Mouse (Mus musculus): ENCODE measurements around the gene Syn3.

The Syn3 gene

DNA sequence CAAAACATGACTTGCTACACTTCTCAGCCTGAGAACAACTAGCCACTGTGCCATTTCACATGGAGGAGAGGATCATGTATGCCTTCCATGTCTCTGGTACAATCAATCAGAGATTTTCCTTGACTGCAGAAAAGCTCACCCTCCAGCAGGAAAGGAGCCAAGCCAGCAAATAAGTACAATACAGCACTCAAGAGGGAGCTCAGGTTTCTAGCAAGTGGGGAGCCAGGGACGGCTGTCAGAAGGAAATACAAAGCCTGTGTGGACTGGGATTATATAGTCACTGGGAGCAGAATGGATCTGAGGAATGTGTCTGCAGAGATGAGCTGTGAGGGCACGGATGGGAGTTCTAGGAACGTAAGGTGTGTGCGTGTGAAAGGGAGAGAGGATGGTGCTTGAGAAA, 304.0 kb downstream of the Syn3 start:
- DNase-seq, result no peak

DNA sequence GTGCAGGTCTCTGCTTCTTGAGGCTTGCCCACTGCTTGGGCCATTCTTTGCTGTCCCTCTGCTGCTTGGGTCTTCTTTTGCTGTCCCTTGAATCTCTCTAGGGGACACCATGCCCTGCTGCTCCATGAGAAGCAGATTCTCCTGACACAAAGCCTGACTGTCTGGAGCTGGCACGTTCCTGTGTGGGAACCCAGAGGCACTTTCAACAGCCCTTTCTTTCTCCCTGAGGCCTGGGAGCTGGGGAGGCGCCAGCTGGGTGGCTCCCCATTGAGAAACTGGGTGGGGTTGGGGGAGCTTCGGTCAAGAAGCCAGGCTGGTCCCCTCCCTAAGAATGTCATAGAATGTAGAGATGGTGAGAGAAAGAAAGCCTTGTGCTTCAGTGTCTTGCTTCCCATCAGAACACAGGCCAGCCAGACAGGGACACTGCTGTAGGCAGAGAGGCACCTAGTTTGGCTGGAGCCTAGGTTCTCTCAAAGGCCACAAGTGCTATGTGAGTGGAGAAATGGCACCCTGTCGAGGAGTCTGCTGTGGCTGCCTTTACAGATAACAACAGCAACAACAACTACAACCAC, 304.7 kb downstream of the Syn3 start:
- DNase-seq, result no peak

DNA sequence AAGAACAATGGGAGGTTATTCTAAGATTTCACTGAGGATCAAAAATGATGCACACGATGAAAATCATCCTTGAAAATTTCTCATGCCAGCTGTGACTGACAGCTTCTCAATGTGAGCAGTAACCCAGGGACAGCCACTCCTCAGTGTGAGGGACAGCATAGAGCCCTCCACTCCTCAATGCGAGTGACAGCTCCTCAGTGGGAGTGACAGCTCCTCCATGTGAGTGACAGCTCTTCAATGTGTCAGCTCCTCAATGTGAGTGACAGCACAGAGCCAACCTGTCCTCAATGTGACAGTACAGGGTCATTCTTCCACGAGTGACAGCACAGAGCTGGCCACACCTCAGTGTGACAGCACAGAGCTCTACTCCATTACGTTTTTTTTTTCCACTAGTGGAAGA, 310.1 kb downstream of the Syn3 start:
- no peak for DNase-seq

DNA sequence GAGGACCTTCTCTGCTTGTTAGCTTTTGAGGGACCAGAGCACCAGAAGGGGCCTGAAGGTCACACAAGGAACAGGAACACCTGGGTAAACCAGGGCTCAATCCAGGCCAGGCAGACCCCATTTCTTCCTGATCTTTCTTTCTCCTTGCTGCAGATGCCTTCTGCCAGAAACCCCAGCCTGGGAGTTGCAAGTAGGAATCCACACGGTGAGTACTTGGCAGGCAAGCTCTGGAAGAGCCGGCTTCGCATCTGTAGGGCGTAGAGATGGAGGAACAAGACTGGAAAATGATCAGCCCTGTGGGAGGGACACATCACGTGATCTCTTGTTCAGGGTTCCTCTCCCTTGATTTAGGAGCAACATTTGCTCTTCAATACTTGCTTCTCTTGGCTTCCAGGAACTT, 310.8 kb downstream of the Syn3 start:
- DNase-seq, result no peak

DNA sequence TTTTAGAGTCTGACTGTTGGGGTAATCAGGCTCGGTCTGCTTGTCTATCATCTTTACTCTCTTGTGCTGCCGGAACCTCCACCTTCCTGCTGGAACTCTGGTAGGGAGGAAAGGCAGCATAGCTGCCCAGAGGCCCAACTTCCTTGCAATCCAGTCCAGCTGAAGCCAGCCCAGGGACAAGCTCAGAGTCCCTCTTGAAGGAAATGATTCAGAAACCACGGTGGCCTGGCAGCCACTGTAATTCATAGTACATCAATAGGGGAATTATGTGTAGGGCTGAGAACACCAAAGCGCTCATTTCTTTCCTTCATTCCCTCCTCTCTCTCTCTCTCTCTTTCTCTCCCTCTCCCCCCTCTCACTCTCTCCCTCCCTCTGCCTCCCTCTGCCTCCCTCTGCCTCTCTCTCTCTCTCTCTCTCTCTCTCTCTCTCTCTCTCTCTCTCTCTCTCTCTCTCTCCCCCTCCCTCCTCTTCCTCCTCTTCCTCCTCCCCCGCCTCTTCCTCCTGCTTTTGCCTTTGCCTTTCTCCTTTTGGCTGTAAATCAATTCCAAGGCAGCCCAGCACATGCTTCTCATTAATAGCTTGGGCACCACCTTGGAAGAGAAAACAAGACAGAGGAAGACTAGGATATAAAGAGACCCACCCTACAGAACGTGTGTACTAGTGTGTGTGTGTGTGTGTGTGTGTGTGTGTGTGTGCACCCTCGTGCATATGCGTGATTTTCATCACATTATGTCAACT, 315.4 kb downstream of the Syn3 start:
- peak; percentile 36 for DNase-seq

DNA sequence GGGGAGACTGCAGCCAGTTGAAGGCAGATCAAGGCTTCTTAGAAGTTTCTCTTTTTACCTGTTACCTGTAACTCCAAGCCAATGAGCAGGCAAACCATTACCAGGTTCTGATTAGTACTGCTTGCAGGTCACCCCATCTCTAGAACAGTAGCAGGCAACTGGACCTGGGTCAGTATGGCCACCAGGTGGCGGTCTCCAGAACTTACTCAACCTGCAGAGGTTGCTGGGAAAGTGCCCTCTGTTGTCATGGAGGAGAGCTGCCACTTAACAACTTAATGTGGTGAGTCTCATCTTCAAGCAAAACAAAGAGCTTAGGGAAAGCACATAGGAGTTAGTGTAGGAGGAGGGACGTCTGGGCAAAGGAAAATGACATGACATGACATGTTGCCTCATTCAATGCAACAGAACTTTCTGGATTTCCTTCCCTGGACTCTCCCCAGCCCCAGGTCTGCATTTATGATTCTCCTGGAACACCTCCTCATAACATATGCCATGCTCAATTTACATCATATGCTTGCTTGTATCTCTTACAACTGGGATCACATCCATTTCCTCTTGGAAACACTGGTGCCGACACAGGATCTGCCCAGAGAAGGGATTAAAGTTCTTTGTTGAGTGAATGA, 316.4 kb downstream of the Syn3 start:
- DNase-seq, result peak; percentile 78

DNA sequence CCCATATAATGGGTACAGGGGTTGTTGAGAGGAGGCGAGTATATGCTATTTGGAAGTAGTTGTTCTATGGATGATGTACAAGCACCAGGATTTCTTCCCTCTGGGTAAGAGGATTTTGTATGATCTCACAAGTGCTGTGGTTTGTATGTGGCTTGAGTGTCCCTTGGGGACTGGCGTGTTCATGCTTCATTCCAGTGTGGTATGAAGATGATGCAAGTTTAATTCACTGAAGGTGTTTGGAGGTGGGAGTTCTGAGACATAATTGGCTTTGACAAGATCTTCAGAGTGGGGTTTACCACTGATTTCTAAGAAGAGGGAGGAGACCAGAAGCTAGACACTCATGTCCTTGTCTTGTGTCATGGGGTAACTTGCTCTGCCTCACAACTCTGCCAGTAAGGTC, 322.3 kb downstream of the Syn3 start:
- no peak for DNase-seq

DNA sequence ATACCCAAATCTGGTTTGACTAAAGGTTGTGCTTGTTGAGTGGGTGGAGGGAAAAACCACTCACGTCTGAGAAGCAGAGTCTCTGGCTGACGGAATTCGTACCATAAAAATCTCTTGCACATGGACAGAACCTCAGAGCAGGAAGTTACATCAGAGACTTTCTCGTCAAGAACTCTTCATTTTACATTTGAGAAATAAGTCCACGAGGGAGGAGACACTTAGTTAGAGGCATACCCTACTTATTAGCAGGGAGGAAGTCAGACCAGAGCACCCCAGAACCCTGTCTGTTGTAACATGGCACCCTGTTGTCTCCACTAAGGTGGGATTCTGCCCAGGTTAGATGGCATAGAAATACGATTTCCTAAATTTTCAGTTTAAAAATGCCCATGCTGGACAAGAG, 324.7 kb downstream of the Syn3 start:
- no peak for DNase-seq

DNA sequence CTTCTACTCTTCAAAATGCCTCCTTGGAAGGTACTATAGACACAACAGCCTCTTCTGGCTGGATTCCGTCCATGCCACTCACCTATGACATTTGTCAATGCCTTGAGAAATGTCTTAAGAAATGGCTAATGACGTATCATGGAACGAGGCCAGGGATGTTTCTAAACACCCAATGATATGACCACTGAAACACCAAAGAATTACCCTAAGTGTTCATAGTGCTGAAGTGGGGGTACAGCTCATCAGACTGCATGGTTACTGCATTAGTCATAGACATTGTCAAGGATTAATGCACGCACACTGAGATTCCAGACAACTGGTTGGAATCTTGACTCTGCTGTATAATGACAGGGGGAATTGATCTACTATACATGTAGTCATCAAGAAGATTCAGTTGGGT, 325.4 kb downstream of the Syn3 start:
- no peak for DNase-seq

DNA sequence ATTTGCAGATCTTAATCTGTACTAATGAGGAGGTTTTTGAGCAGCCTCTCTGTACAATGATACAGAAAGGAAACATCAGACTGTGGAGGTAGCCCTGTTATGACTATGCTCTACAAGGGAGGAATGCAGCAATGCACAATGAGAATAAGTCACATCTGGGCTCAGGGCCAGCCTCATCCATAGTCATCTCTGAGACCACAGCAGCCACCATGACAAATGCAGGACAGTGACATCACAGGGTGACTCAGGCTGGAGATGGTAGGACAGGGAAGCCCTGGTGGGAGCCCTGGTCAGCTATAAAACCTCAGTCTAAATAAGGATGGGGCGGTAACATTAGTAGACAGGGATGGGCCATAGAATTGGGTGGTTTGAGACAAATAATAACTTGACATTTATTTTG, 327.4 kb downstream of the Syn3 start:
- no peak for DNase-seq

DNA sequence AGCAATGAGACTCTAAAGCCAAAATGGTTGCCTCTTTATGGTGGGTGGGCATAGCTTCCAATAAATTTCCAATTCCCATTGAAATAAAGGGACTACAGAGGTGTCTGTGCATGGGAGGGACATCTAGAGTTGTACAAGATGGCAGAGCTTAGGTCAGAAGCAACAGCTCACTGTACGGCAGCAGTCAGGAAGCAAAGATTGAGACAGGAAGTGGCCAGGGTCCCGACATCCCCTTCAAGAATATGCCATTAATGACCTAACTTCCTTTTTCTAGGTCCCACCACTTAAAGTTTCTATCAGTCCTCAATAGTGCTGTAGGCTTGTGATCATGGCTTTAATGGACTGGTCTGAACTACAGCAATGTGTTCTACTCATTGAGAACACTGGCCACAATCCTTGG, 330.6 kb downstream of the Syn3 start:
- DNase-seq, result no peak

DNA sequence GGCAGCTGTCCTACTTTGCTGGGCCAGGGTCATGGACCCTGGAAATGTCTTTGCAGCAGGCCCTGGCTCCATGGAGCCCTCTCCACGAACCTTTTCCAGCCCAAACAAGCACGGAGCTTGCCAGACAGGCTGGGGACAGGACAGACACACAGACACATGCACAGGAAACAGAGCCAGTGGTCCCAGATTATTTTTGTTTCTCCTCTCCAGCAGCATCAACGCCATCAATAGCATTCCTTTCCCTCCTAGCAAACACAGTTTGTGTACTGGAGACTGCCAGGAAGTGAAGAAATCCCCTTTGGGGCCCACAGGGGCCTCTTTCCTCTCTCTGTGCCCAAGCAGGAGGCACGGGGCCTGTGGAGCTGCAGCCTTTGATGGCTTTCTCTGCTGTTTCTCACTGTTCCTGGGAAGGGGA, 331.8 kb downstream of the Syn3 start:
- peak; percentile 17 for DNase-seq

DNA sequence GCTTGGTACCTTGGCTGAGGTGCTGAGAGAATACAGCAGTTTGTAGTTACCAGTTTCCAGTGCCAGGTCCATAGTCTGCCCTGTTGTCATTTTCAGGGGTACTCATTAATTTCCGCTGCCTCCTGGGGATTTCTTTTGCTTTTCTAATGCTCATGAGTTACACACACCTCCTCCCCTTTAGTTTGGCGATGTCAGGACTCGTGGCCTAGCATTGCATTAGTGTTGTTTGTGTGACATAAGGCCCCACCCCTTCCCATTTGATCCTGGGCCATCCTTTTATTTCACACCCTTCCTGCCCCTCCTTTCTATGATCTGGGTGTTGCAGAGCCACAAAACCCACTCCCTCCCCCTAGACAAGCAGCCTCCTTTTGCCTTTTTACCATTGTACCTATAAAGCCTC, 334.6 kb downstream of the Syn3 start:
- peak; percentile 27 for DNase-seq

DNA sequence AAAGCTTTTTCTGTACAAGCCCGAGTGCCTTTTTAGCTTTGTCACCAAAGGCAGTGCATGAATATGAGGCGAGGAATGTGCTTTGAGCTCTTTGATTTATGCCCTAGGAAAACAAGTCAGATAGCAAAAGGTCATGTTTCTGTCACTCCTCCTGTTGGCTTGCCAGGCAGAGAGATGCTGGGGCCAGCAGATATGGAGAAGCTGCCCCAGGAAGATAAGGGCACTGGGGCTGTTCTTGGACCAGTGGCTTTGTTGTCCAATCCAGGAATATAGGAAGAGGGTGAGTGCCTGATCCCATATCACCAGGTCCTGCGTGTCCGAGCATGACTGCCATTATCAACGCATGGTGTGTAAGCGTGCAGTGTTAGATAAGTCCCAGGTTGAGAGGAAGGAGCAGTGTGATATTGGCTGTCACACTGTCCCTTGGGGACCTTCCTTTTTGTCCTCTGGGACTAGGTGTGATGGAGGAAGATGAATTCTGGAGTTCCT, 336.9 kb downstream of the Syn3 start:
- peak; percentile 37 for DNase-seq

DNA sequence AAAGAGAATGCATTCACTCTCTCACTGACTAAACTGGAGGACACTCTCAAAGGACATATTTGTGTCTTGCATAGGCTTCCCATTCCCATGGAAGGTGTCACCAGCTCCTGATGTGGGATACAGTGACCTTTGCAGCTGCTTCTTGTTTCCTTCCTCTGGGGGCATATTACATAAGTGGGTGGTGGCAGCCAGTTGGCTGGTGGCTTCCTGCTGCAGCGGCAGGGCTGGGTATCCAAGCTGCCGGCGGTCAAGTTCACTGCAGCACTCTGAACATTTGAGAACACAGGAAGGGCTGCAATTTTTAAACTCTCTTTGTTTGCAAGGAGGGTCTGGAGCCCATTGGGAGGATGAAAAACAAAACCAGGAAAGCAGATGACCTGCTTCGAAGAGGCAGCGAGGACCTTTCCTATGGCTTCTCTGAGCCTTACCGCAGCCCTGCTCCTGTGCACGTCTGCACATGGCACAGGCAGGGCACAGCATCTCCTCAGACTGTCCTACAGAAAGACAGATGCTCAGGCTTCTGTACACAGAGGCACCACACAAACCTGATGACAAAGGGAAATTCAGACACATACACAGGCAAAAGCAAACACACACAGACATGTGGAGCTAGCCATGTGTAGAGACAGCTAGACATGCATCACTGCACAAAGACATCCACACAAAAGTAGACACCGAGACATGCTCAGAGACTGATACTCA, 340.3 kb downstream of the Syn3 start:
- peak; percentile 54 for DNase-seq

DNA sequence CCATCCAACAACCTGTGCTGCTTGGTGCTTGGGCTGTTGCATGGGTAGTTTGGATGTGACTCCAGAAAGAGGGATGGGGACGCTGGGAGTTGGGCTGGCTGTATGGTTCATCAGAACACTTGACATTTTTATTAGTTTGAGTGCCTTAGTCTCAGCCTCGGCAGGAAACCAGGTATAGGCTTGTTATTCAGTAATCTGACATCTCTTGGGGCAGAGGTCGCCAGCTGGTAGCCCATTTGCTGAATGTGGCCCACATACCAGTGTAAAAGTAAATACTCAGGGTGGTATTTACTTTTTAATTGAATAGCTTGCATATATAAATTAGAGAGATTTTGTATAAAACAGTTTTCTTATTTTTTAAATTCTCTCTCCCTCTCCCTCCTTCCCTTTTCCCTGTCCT, 343.4 kb downstream of the Syn3 start:
- peak; percentile 24 for DNase-seq

DNA sequence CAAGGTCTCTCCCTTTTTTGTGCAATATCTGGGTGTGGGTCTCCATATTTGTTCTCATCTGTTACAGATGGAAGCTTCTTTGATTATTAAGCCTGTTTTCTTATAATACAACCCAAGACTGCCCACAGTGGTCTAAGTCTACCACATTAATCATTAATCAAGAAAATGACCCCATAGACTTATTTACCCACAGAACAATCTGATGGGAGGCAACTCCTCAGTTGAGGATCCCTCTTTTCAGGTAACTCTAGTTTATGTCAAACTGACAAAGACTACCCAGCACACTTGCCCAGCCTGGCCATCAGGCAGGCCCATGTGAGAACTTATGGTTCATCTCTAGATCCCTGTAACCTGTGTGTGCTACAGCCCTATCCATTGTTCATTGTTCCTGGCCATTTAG, 345.5 kb downstream of the Syn3 start:
- no peak for DNase-seq

DNA sequence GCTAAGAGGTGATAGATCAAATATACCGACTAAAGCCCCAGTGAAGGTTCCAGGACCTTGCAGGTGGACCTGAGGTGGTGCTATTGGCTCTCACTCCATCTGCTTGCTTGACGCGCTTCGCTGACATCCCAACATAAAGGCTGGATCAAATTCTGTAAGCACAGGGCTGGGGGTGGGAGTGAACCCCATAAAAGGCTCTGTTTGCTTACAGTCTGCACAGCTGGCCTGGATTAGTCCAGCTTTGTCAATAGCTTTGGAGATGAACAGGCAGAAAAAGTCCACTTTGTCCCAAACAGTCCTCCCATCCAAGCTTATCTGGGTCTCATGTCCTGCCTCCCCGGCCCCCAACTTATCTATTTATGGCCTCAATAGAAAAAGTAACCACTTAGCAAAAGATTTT, 347.3 kb downstream of the Syn3 start:
- DNase-seq, result no peak

DNA sequence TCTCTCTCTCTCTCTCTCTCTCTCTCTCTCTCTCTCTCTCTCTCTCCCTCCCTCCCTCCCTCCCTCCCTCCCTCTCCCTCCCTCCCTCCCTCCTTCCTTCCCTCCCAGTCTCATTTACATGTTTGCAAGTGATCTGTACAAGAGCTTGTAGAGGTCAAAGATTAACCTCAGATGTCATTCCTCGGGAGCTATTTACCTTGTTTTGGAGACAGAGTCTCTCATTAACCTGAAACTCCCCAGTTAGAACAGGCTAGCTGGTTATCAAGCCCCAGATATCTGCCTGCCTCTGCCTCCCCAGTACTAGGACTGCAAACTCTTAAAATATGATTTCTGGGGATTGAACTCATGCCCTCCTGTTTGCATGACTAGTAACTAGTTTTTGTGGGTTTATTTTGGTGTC, 348.6 kb downstream of the Syn3 start:
- DNase-seq, result no peak

DNA sequence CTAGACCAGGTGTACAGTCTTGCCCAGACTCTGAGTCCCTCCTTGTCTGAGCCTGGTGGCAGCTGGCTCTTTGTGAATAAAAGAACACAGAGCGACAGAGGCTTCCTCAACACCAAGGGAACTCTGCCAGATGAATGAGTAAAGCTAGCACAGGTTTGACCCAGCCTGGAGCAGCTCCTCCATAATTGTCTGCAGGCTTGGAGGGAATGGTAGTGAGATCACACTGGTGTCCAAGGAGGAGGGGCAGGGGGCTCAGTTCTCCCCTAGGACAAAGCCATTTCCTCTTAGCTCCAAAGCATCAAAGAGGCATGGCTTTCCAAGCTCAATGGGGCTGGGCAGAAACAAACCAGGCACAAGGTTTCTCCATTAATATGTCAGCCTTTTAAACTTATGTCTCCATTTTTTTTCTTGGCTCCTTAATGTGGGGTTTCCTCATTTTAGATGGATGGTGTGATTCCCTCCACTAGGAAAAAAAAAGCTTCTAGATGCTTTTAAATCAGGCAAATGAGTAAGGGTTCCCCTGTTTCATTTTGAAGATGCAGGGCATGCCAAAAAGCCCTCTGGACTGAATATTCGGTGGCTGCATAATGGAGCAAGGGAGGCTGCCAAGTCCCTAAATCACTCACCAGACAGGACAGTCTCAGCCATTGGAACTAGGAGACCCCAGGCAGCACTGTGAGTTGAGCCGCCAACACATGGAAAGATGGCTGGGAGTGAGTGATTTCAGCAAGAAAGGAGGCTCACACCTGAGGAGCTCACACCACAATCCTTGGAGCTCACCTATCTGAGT, 349.5 kb downstream of the Syn3 start:
- peak; percentile 22 for DNase-seq

DNA sequence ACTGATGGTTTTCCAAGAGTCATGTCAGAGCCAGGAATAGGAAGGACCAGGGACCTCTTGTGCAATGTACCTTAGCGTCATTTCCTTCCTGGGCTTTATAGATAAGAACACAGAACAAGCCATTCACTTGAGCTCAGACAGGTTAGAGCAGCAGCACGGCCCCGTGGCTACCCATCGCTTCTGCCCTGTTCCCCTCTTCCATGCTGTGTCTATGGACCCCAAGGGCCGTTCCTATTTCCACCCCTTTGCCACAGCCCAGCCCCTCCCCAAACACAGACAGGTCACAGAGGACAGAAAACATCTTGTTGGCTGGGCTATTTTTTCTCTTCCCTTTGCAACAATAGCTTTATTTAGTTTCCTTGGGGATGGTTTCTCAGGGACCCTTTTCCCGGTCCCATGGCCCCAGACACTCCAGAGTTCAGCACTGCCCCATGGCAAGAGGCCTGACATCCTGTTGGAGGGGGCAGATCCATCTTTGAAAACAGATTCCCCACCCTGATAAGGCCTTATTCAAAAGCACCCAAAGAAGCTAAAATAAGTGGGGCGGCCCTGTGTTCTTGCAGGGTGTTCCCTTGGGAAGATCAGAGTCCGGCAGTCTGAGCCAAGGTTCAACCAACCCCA, 359.5 kb downstream of the Syn3 start:
- DNase-seq, result peak; percentile 46

DNA sequence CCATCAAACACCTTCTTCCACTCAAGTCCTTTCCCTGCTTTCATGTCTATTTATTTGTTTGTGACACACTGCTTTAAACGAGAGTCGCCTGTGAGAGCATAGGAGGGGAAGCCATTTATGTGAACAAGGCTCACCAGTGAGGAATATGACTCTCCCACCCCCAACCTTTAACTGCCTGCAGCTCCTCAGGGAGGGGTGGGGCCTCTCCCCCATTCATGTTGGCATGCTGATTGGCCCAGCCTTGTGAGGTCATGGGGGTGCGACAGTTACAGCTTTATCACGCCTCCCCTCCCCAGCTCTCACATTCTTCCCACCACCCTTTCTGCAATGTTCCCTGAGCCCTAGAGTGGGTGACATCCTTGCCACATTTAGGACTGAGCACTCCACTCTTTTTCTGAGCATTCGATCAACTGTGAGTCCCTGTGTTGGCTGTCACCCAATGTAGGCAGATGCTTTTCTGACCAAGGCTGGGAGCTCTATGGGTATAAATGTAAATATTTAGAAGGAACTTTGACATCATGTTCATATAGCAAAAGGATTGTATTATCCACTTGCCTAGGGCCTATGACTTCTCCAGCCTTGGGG, 361.0 kb downstream of the Syn3 start:
- DNase-seq, result no peak
